Mouse (Mus musculus): ENCODE data around the gene Ren1.
"Not testable (repeated sequence)": the region's sequence is repeated elsewhere in the genome, so short reads cannot be mapped to it uniquely, and the experiment has no call there.

Ren1 gene

DNA sequence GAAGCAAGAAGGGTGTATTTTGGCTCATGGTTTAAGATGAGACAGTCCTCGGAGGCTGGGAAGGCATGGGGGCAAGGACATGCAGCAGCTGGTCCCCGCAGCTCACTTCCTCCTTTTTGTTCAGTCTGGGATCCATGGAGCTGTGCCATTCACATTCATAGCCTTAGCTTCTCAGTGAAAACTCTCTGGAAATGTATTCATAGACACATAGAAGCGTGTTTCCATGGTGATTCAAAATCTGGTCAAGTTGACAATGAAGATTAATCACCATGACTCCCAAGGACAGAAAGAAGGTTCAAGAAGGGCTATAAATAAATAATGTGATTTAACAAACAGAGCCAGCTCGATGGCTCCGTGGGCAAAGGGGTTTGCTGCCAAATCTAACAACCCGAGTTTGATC is 16.4 kb upstream of the Ren1 start:
- in situ Hi-C loops (cut with MboI; ENCODE audit: low sequenced_read_pairs) = no loop called here

DNA sequence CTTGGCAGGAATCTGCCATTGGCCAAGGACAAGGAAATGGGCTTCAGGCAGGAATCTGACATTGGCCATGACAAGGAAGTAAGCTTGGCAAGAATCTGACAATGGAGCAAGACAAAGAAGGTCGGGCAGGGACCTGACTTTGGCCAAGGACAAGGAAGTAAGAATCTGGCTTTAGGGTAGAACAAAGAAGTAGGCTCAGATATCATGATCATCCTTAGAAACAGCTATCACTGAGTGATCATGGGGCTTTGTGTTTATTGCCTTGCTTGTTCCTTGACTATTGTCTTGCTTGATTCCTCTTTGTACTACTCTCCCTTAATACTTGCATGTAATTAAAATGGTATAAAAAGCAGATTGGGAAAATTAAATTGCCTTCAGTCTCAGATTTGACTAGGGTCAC is 9.9 kb upstream of the Ren1 start:
- in situ Hi-C loops (cut with MboI; ENCODE audit: low sequenced_read_pairs) = not testable (repeated sequence)

DNA sequence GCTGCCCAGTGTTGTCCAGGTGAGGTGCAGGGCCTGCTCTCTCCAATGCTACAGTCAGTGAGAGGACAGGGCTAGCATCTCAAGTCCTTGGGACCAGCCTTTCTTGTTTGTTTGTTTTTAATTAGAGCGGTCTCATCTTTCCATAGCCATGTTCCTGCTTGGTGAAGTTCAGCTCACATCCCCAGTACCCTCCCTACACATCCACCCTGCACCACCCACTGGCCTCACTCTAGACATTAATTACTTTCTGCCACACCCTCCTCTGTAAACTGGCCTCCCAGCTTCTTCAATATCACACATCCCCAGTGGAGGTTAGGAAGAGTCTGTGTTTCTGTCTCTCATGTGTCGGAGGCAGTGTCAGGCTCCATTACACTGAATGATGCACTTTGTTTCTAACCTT is 6.0 kb upstream of the Ren1 start:
- in situ Hi-C loops (cut with MboI; ENCODE audit: low sequenced_read_pairs) = no loop called here

DNA sequence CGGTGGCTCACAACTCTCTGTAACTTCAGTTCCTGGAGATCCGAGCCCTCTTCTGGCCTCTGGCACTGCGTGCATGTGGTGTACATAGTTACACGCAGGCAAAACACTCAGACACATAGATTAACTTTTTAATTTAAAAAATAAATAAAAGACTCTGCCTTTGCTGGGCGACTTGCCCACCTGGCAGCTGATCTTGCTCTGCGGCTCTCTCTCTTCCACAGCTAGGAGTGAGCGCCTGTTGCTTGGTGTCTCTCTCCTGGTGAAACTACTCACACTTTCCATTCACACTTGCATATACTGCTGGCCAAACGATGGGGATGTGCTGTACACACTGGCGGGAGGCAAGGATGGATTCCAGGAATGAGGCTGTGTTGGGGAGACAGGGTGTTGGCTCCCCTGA is 3.8 kb upstream of the Ren1 start:
- in situ Hi-C loops (cut with MboI; ENCODE audit: low sequenced_read_pairs) = no loop called here

DNA sequence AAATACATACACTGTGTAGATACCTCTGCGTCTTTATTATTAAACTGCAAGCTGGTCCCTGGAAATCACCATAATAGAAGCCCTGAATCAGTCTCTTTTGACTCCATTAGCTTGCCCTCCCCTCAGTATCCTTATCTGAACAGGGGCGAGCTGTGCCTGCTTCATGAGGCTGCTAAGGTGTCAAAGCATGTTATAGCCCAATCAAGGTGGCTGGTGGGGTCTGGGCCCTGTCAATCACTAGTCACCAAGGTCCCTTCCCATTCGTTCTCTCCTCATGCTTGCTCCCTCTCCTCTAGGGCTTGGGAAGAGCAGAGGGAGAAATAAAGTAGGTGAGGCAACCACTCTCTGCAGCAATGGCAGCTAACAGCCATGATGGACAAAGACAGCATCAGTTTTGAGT is 3.1 kb upstream of the Ren1 start:
- in situ Hi-C loops (cut with MboI; ENCODE audit: low sequenced_read_pairs) = no loop called here

DNA sequence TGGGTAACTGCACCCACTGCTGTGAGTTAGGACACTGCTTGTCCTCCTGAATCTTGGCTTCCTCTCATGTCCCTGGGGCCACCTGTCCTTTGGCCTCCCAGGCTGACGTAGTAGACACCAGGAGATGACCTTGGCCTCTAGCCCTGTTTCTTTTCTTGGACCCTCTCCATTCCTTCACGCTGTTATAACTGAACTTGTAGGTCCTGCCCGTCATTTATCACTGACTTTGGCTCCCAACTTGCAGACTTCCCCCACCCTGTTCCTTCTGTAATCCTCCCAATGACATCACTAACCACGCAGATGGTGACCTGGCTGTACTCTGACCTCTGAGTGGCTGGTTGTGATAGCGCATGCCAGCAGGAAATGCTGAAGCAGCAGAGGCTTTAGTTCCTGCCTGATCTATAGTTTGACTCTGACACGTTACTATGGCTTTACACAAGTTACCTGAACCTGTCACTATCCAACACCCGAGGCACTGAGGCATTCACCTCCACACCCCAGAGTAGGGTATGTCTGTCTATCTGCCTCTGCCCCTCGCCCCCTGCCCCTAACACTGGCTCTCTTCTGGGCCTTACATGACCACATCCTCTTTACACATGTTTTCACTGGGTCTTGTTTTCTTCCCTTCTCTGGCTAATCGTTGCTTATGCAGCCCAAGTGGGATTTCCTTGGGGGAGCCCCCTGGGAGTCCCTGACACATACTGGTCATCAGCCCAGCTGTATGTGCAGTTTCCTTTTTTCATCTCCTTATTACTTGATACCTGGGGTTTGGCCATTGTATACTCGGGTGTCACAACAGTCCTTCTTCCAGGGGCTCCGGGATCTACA is 2.4 kb upstream of the Ren1 start:
- in situ Hi-C loops (cut with MboI; ENCODE audit: low sequenced_read_pairs) = no loop called here

DNA sequence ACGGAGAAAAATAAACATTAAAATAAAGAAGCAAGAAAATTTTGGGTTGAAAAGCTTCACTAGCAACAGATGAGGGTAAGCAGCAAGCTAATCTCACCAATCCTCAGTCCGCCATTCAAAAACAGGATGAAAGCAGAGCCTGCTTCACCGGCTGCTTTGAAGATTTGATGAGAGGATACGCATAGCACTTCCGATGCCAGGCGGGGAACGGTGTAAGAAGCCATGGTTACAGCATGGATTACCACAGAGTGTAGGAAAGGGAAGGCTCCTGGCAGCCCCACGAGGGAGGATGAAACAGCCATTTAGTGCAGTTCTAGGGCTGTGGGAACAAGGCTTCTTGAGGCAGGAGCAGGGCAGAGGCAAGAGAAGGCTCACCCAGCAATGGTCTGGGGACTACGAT is 1.5 kb downstream of the Ren1 start:
- in situ Hi-C loops (cut with MboI; ENCODE audit: low sequenced_read_pairs) = no loop called here

DNA sequence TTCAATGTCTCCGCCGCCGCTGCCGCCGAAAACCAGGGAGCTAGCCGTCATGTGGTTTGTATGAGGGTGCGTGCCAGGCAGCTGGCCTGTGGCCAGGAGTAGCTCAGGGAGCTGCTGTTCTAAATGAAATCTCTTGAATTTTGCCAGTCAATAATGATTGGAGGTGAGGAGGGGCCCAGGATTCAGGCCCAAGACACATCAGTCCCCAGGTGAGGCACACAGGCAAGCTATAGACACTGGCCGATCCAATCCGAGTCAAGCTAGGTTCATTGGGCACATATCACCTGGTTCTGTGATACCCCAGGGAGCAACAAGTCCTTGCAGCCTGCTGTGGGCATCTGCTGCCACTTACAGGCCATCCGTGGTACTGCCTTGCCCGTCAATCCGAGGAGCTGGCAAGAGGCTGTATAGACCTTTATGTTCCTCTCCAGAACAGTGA is 3.1 kb downstream of the Ren1 start:
- in situ Hi-C loops (cut with MboI; ENCODE audit: low sequenced_read_pairs) = no loop called here

DNA sequence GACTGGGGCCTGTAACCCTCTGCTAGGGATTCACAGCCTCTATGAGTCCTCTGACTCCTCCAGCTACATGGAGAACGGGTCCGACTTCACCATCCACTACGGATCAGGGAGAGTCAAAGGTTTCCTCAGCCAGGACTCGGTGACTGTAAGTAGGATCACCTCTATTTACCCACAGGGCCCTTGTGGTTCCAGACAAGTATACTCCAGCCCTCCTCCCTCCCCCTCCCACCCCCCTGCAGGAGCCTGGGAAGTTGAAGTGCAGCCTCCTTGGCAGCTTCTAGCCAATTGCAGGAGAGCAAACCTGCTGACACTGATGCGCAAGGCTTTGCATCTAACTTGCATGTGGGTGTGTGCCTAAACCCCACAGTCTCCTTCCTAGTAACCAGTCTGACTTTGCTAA is 5.2 kb downstream of the Ren1 start:
- in situ Hi-C loops (cut with MboI; ENCODE audit: low sequenced_read_pairs) = no loop called here

DNA sequence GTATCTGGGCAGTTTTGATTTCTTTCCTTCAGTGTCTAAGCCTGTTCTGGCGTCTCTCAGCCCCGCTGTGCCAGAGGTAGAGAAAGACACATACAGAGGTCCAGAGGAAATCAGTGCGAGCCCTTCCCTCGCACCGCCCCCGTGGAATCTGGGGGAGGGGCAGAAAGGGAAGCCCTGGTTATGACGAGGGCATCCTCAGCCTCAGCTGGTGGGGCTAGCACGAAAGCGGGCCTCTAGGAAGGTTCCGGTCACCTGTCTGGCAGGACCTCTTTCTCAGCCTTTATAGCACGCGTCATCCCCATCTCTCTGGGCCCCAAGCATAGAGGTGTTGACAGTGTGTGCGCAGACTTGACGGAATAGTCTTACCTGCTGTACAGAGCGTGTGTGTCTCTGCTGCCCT is 5.6 kb downstream of the Ren1 start:
- in situ Hi-C loops (cut with MboI; ENCODE audit: low sequenced_read_pairs) = no loop called here

DNA sequence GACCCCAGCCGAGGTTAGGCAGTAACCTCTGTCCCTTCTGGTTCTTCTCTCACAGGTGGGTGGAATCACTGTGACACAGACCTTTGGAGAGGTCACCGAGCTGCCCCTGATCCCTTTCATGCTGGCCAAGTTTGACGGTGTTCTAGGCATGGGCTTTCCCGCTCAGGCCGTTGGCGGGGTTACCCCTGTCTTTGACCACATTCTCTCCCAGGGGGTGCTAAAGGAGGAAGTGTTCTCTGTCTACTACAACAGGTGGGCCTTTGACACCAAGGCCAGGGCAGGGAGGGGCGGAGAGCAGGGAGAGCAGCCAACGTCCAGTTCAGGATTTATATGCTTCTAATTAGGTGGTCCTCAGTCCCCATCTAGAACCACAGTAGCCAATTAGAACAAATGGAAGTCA is 6.0 kb downstream of the Ren1 start:
- in situ Hi-C loops (cut with MboI; ENCODE audit: low sequenced_read_pairs) = no loop called here

DNA sequence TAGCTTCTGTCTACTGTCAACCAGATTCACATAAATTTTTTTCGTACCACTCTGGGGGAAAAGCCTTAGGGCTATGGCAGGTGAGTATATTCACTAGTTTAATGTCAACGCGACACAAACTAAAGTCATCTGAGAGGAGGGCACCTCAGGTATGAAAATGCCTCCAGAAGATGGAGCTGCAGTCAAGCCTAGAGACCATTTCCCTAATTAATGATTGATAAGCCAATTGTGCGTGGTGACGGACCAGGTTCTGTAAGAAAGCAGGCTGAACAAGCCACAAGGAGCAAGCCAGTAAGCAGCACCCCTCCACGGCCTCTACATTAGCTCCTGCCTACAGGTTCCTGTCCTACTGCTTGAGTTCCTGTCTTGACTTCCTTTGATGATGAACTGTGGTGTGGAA is 10.7 kb downstream of the Ren1 start:
- in situ Hi-C loops (cut with MboI; ENCODE audit: low sequenced_read_pairs) = no loop called here

DNA sequence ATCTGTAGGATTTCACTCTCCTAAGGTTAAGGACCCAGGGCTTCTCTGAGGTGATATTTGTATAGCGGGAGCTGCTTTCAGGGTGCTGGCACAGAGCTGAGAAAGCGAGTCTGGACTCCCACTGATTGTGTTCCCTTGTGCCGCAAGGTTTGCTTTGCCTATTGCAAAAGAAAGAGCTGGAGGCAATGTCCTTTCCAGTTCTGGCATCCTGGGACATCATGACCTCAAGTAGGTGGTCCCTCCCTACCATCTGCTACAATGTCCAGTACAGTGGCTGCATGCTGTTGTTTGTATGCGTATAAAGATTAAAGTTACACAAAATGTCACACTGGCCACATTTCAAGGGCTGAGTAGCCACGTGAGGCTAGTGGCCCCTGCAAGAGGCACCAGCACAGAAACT is 11.8 kb downstream of the Ren1 start:
- in situ Hi-C loops (cut with MboI; ENCODE audit: low sequenced_read_pairs) = no loop called here

DNA sequence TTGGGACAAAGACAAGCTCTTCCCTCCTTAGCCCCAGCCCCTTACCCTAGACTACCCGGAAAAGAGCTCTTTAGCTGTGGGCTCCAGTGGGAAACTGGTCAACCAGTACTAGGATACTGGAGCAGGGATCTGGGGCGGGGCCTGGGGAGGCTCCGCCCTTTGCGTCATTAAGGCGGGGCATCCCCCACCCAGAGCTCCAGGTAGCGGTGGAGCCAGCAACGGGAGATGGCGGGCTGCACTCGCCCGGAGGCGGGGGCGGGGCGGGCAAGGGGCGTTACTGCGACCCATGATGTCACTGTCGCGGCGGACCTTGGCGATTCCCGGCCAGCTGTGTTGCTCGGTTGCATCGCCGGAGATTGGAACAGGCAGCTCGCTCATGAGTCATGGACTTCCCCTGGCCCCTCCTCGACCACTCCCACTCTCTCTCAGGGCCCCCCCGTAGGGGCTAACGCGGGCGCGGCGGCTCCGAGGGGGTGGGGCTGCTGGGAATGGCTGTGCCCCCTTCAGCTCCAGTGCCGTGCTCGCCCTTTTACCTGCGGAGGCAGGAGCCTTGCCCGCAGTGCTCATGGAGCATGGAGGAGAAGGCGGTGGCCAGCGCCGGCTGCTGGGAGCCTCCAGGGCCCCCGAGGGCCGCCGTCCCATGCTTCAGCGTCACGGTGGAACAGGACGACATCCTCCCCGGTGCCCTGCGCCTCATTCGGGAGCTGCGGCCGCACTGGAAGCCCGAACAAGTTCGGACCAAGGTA is 13.1 kb downstream of the Ren1 start, which contains the start of gene Etnk2:
TSS of gene Etnk2 (plus strand) at position 297 of the 746 bp plus-strand sequence.
- in situ Hi-C loops (cut with MboI; ENCODE audit: low sequenced_read_pairs) = no loop called here

DNA sequence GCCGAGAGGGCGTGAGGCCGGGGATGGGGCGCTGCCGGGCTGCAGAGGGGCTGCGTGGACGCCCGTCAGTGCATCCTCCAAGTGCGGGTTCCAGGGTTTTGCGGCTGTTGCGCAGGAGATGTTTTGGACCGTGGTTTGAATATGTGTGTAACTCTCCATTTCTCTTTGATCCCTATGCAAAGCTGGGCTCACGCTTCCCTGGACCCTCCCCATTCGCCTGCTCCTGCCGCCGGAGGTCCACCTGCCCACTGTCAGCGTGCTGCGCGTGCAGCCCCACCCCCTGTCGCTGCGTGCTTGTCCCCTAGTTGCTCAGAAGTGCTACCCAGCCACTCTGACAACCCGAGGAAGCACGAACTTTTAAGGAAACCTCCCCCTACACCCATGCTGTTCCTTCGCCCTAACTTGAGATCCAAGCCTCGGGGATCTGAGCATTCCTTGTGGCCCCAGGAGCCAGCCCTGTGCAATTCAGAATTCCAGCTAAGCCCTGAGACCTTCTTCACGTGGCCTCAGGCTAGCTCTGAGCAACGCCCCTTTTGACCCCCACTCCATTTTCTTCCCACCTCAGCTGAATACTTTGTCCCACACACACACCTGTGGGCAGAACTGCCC is 13.8 kb downstream of the Ren1 start:
- in situ Hi-C loops (cut with MboI; ENCODE audit: low sequenced_read_pairs) = no loop called here

DNA sequence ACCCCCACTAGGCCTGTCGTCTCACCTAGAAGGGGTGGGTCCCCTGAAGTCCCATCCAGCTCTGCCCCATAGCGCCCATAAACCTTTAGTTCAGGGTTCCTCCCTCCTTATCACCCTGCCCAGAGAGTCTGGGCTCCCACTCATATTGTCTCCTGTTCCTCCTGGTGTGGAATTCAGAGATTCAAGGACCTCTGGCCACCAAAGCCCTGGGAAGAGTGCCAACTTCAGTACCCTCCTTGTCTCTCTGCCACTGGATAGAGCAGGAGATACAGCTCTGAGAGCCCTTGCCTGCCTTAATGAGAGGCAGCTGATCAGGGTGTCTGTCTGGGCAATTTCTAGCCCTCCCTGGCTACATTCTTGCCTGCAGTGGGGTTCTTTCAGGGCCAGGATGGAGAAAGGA is 14.6 kb downstream of the Ren1 start:
- in situ Hi-C loops (cut with MboI; ENCODE audit: low sequenced_read_pairs) = no loop called here

DNA sequence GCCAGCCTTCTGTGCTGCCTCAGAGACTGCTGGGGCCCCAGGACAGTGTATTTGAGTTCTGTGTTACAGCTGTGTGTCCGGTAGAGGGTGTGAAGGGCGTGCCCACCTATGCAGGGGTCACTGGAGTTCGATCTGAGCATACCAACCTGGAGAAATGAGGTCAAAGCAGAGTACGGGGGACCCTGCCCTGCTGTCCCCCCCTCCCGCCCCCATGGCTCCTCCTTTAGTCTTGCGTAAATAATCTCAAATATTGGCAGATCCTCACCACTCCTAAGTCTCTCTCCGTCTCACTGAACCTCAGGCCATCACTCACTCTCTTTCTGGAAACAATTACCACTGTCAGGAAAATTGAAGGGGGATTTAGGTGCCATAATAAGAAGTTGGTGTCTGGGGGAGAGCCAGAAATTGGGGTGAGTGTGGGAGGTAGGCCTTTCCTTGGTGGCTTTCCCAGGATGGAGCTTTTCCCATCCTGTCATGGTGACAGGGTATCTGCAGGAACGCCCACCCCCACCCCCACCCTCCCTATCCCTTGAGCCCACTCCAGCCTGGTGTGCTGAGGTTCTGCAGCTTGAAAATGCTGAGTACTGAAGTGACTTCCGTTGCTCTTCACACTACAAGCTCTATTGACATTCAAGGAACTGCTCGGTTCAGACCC is 16.8 kb downstream of the Ren1 start:
- in situ Hi-C loops (cut with MboI; ENCODE audit: low sequenced_read_pairs) = no loop called here

DNA sequence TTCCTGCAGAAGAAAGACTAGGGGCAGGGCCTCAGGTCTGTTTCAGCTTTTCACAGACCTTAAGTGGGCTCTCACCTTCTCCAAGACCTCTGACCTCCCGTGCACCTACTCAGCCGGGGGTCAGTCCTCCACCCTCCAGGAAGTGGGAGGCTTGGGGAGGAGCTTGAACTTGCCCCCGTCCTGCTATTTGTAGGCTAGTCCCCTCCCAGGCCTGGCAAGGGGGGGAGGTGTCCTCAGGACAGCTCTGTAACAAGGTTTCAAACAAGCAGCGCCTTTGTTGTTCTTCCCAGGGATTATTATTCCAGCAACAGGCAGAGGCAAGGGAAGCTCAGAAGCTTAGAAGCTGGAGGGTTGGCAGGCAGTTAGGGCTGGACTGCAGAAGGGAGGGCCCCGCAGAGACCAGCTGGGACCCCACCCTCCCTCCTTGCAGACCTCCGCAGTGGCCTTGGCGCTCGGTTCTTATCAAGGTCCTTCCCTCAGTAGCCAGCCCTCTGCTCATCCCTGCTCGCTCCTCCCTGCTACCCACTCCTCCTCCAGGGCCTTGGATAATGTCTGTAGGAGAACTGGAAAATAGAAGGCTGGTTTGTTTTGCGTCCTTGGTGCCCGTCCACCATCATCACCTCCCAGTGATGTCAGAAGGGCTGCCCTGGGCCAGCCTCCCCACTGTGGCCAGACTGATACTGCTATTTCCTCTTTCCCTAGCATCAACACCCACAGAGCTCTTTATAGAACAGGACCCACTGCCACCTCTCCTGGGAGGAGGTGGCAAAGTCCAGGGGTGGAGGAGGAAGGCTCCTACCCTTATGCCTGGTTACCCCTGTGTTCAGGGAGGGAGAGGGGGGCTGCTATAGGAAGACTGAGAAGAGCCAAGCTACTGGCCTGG is 17.5 kb downstream of the Ren1 start:
- in situ Hi-C loops (cut with MboI; ENCODE audit: low sequenced_read_pairs) = no loop called here

DNA sequence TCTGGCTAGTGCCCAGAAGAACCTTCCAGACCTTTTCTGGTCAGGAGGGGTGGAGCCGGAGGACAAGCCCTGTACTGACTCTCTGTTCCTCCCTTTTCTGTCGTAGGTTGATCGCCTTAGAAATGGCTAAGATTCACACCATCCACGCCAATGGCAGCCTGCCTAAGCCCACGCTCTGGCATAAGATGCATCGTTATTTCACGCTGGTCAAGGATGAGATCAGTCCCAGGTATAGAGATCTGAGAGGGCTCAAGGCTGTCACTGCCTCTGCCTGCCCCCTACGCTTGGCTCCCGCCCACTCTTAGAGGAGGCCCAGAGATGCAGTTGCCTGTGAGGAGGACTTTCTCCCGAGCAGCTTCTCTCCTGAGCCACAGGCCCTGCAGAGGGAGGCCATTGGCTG is 18.3 kb downstream of the Ren1 start:
- in situ Hi-C loops (cut with MboI; ENCODE audit: low sequenced_read_pairs) = no loop called here

DNA sequence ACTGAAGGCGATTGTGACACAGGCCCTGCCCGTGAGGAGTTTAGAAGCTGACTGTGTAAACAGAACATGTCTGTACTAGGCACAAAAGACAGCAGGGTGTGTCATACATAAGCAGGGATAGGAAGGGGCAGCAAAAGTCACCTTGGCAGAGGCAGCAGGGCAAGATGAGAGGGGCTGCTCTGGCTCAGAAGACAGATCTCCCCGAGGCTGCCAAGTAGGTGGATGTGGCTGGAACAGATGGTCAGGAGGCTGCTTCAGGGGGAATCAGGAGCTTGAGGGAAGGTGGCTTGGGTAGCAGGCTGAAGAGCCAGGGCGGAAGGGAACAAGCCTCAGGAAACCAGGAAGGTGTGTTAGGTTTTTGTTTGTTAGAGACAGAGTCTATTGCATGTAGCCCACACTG is 20.0 kb downstream of the Ren1 start:
- in situ Hi-C loops (cut with MboI; ENCODE audit: low sequenced_read_pairs) = no loop called here

Data from CH12F3 (cell line).